Mouse (Mus musculus): ENCODE measurements around the gene Olfr1368. TPM values are rescaled to one million over a fixed set of nuclear protein-coding genes. Genes with fewer than 3 reads are reported as not detected.

Olfr1368 gene
- total and polyA plus RNA-seq, 2 experiments from 2014 or later: not detected

GRCm38 (mm10) chr13:21179724-21180550, 34.3 kb upstream of the Olfr1368 start:
- ATAC-seq (peak; percentile 93), DNase-seq (ENCODE audit: low spot score) (peak; percentile 89)
- peaks cover 14% of the 10 kb centered on the region; the same call in 1 of the 2 replicates for H3K4me1 ChIP-seq (ENCODE audit: insufficient read depth, low read length)
- under 1% methylated on average over 80 of the region's 80 CpGs for WGBS
- H3K4me3 ChIP-seq (ENCODE audit: low read length): peak overlapping the region; percentile 99
- no peak for TF ChIP-seq CTCF (IDR thresholded peaks at IDR 0.05; ENCODE audit: low read depth)
- peak overlapping the region; percentile 91 for H3K27ac ChIP-seq
- H3K9me3 ChIP-seq (ENCODE audit: low read length): no peaks in the 10 kb centered on the region
- no peaks in the 10 kb centered on the region for H3K27me3 ChIP-seq (ENCODE audit: insufficient read depth, low read length)
- peak overlapping the region; percentile 87 for H3K9ac ChIP-seq (replicated peaks; ENCODE audit: low read length)
- H3K4me2 ChIP-seq (ENCODE audit: low read depth, low read length): peak overlapping the region; percentile 85
- peaks cover 16% of the 10 kb centered on the region for H3K36me3 ChIP-seq (ENCODE audit: insufficient read depth, low read length)

DNA sequence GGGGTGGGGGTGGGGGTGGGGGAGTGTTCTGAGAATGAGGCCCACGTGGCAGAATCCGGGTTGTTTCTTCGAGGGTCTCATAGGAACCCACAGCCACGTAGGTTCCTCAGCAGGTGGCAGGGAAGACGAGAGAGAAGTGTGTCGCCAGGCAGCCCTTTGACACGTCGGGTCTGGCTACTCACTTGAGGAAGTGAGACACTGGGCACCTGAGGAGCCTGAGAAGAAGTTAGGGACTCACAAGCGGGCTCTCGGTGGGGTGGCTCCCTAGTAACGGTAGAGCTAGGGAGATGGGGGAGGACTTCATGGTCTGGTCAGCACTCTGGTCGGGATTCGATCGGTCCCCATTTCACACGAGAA, 33.7 kb upstream of the Olfr1368 start, which contains the start of gene Trim27:
Gene Trim27 (plus strand): TSS at position 79 of the 357 bp plus-strand sequence.
- H3K9ac ChIP-seq (replicated peaks; ENCODE audit: low read length): peak within 1 kb of the TSS; percentile 87
- H3K27me3 ChIP-seq (ENCODE audit: insufficient read depth, low read length): no peaks in the 10 kb centered on the region
- 0% methylated on average over 15 of the region's 15 CpGs for WGBS
- H3K9me3 ChIP-seq (ENCODE audit: low read length): no peaks in the 10 kb centered on the region
- H3K4me2 ChIP-seq (ENCODE audit: low read depth, low read length): peak within 1 kb of the TSS; percentile 85
- no peak for TF ChIP-seq CTCF (IDR thresholded peaks at IDR 0.05; ENCODE audit: low read depth)
- H3K4me3 ChIP-seq (ENCODE audit: low read length): peak within 1 kb of the TSS; percentile 99
- DNase-seq (ENCODE audit: low spot score): no peak
- peaks cover 14% of the 10 kb centered on the region for H3K36me3 ChIP-seq (ENCODE audit: insufficient read depth, low read length)
- H3K27ac ChIP-seq: peak within 1 kb of the TSS; percentile 91
- ATAC-seq: peak; percentile 25
- H3K4me1 ChIP-seq (ENCODE audit: insufficient read depth, low read length): peaks cover 14% of the 10 kb centered on the region; the same call in 1 of the 2 replicates

- H3K36me3 ChIP-seq (ENCODE audit: insufficient read depth, low read length): peaks cover 7% of the 10 kb centered on the region
- WGBS: 91% methylated on average over 5 of the region's 5 CpGs
- peaks cover 14% of the 10 kb centered on the region; the same call in 1 of the 2 replicates for H3K4me1 ChIP-seq (ENCODE audit: insufficient read depth, low read length)
- H3K4me2 ChIP-seq (ENCODE audit: low read depth, low read length): no peak overlapping the region
- H3K9me3 ChIP-seq (ENCODE audit: low read length): no peaks in the 10 kb centered on the region
- no peak overlapping the region for H3K27ac ChIP-seq
- H3K4me3 ChIP-seq (ENCODE audit: low read length): no peak overlapping the region
- TF ChIP-seq CTCF (IDR thresholded peaks at IDR 0.05; ENCODE audit: low read depth): no peak
- H3K9ac ChIP-seq (replicated peaks; ENCODE audit: low read length): no peak overlapping the region
- no peak for ATAC-seq
- H3K27me3 ChIP-seq (ENCODE audit: insufficient read depth, low read length): no peaks in the 10 kb centered on the region
- DNase-seq (ENCODE audit: low spot score): no peak
Measured at GRCm38 (mm10) chr13:21178364-21178763, 32.7 kb upstream of the Olfr1368 start.

DNA sequence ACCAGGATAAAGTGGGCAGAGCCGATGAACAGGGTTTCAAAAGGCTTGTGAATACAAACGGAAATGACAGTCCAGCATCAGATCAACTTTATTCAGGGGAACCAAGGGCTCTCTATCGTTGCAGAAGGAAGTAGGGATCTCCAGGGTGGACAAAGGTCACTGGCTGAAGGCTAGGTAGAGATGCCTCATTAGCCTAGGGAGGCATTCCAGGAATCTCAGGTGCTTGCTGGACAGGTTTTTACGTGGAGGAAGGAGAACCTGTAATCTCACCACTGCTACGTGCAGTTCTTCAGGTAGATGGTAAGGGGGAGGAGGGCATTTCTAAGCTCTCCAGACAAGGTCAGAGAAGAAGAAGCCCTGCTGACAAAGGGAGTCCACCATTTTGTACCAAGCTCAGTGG, 32.0 kb upstream of the Olfr1368 start:
- ATAC-seq: no peak
- 69% methylated on average over 5 of the region's 5 CpGs for WGBS
- TF ChIP-seq CTCF (IDR thresholded peaks at IDR 0.05; ENCODE audit: low read depth): no peak

GRCm38 (mm10) chr13:21176733-21177132, 31.1 kb upstream of the Olfr1368 start:
- H3K27ac ChIP-seq: no peak overlapping the region
- H3K4me2 ChIP-seq (ENCODE audit: low read depth, low read length): no peak overlapping the region
- no peak for DNase-seq (ENCODE audit: low spot score)
- no peak for ATAC-seq
- peaks cover 10% of the 10 kb centered on the region; the same call in 1 of the 2 replicates for H3K4me1 ChIP-seq (ENCODE audit: insufficient read depth, low read length)
- no peak overlapping the region for H3K4me3 ChIP-seq (ENCODE audit: low read length)
- no peaks in the 10 kb centered on the region for H3K9me3 ChIP-seq (ENCODE audit: low read length)
- H3K27me3 ChIP-seq (ENCODE audit: insufficient read depth, low read length): no peaks in the 10 kb centered on the region
- H3K36me3 ChIP-seq (ENCODE audit: insufficient read depth, low read length): no peaks in the 10 kb centered on the region
- 72% methylated on average over 11 of the region's 11 CpGs for WGBS
- TF ChIP-seq CTCF (IDR thresholded peaks at IDR 0.05; ENCODE audit: low read depth): no peak
- H3K9ac ChIP-seq (replicated peaks; ENCODE audit: low read length): no peak overlapping the region

More for the DNA sequence above, 32.0 kb upstream of the Olfr1368 start:
- Histone ChIP-seq H3K27me3 (ENCODE audit: insufficient read depth, low read length) (no peaks in the 10 kb centered on the region), H3K4me2 (ENCODE audit: low read depth, low read length) (no peak overlapping the region), H3K4me1 (ENCODE audit: insufficient read depth, low read length) (peaks cover 14% of the 10 kb centered on the region; the same call in 1 of the 2 replicates), H3K27ac (no peak overlapping the region), H3K9ac (replicated peaks; ENCODE audit: low read length) (no peak overlapping the region), H3K4me3 (ENCODE audit: low read length) (no peak overlapping the region), H3K36me3 (ENCODE audit: insufficient read depth, low read length) (peaks cover 3% of the 10 kb centered on the region; the same call in 1 of the 2 replicates), H3K9me3 (ENCODE audit: low read length) (no peaks in the 10 kb centered on the region)
- no peak for DNase-seq (ENCODE audit: low spot score)

- H3K27ac ChIP-seq: peak overlapping the region; percentile 0; the same call in 1 of the 2 replicates
- WGBS: under 1% methylated on average over 11 of the region's 11 CpGs
- ATAC-seq: peak; percentile 48; the same call in 1 of the 2 replicates
Measured at GRCm38 (mm10) chr13:21173072-21173471, 27.4 kb upstream of the Olfr1368 start.

More at GRCm38 (mm10) chr13:21173072-21173471, 27.4 kb upstream of the Olfr1368 start:
- Histone ChIP-seq H3K9me3 (ENCODE audit: low read length) (no peaks in the 10 kb centered on the region), H3K4me1 (ENCODE audit: insufficient read depth, low read length) (no peaks in the 10 kb centered on the region), H3K27me3 (ENCODE audit: insufficient read depth, low read length) (no peaks in the 10 kb centered on the region), H3K4me3 (ENCODE audit: low read length) (peak overlapping the region; percentile 56), H3K4me2 (ENCODE audit: low read depth, low read length) (peak overlapping the region; percentile 65), H3K36me3 (ENCODE audit: insufficient read depth, low read length) (no peaks in the 10 kb centered on the region), H3K9ac (replicated peaks; ENCODE audit: low read length) (peak overlapping the region; percentile 28; the same call in 1 of the 2 replicates)
- peak; percentile 88 for DNase-seq (ENCODE audit: low spot score)
- TF ChIP-seq CTCF (IDR thresholded peaks at IDR 0.05; ENCODE audit: low read depth): no peak

All from hindbrain, postnatal 0 days (tissue).